Mouse (Mus musculus): ENCODE data around the gene Rara. TPM values are rescaled to one million over a fixed set of nuclear protein-coding genes. Genes with fewer than 3 reads are reported as not detected.

Gene Rara
- 18.0 TPM for polyA plus RNA-seq (2014; fragmentation: Illumina TruSeq; extraction: RNeasy Lipid Tissue Mini Kit (QIAGEN cat#74804); ENCODE audit: insufficient read depth, low read depth, low replicate concordance)

DNA sequence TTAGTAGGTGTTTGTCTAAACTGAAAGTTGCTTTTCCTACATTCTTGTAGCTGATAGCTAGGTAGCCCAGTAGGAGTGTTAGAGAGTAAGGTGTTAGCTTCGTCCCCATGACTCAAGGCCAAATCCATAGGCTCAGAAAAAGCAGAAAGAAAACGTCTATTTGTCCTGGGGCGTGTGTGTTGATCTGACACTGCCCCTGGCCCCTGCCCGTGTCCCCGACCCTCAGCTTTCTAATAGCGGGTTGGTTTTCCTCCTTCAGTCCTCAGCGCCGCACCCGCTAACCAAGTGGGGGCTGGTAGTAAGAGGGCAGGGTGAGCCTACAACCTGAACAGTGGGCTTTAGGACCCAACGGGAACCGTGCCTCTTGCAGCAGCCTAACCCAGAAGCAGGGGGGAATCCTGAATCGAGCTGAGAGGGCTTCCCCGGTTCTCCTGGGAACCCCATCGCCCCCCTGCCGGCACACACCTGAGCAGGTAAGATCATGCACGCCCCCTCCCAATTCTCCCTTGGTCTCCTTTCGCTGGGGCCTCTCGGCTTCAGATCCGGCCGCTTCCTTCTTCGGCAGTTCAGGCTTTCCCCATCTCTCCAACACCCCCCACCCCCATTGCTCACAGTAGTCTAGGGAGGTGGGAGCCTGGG is at the start of gene Rara:
Rara (plus strand) TSS at position 381 of the 639 bp plus-strand sequence.

DNA sequence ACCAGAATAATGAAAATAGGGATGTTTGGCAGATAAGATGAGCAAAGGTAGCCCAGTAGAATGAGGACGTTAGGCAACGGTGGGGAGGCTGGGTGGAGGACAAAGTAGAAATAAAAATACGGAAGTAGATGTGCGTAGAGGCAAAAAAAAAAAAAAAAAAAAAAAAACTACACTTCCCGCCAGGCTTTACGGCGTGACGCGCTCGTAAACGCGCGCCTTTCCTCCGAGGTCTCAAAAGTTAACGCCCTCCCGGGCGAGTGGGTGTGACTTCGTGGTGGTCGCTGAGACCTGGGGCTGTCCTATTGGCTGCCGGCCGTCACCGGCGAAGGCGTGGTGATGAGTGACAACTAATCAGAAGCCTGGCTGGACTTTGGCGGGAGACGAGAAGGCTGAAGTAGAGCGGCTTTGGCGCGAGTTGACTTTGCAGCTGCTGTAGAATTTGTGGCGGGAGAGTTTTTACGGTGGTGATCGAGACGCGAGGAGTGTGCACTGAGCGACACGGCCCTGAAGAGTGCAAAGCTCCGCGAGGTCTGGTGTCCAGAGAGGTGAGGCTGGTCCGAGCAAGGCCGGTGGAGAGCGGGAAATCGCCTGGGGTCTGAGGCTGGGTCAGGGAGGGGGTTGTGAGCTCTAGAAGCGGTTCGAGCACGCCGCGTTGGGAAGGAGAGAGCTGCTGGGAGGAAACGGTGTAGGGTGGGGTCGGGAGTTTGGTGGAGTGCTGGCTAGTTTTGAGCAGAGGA is 20.0 kb upstream of the Rara start, which contains the start of gene Cdc6:
Cdc6 (plus strand) TSS at position 365 of the 737 bp plus-strand sequence.

DNA sequence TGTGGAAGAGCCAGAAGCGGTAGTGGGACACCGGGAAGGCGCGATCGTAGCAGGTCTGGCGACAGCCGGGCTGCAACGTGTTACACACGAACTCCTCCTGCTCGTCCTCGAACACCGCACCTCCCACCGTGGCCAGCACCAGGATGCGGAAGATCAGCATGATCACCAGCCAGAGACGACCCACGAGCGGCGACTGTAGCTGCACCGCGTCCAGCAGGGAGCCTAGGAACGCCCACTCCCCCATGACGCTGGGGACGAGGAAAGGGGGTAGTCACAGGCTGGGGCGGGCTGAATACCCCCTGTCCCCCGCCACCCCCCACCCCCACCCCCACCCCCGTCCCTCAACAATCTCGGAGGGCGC is 55.1 kb downstream of the Rara start, which contains the start of gene Gjd3:
Gjd3 (minus strand) TSS at position 244 of the 361 bp plus-strand sequence.

DNA sequence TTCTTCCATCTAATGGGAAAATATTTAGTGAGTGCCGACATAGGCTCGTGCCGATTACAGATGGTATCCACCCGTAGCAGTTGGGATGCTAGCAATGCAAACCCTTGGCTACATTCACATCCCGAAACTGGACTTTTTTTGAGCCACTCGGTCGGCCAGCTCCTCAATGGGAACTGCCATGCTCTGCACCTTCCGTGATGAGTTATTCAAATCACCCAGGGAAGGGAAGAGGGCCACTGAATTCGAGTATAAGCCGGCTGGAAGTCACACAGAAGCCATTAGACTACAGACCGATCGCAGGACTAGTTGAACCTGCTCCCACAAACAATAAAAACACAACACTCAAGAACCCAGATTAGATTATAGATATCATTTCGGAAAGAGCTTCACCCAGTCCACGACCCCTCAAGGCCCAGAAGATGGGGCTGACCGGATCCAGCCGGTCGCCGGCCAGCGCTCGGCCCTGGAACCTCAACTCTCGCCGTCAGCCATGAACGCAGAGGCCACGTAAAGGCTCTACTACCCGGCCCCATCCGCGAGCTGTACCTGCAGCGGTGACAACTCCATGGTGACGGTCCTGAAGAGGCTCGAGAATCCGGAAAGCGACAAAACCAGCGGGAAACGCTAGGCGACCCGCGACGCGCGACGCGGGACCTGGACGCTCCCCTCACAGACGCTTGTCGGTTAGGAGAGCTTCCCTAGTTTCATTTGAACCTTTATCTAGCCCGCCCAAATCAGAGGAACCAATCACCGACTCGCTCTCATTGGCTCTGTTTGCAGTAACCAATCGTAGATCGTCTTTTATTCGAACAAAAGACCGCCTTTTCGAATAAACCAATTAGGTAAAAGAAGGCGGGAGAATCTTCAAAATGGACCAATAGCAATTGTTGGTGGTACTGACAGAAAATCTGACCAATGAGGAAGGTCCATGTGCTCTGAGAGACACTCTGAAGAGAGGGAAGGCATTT is 96.2 kb downstream of the Rara start, which contains the start of gene Top2a:
Top2a (minus strand) TSS at position 690 of the 968 bp plus-strand sequence.

Other genes with a start within 250 kb of the Rara start
- gene Psmd3, start 245.3 kb upstream of the Rara start, polyA plus RNA-seq (2014; fragmentation: Illumina TruSeq; extraction: RNeasy Lipid Tissue Mini Kit (QIAGEN cat#74804); ENCODE audit: insufficient read depth, low read depth, low replicate concordance), result 58.6 TPM
- not detected for gene Csf3, start 226.6 kb upstream of the Rara start, polyA plus RNA-seq (2014; fragmentation: Illumina TruSeq; extraction: RNeasy Lipid Tissue Mini Kit (QIAGEN cat#74804); ENCODE audit: insufficient read depth, low read depth, low replicate concordance)
- gene Med24, start 198.4 kb upstream of the Rara start, polyA plus RNA-seq (2014; fragmentation: Illumina TruSeq; extraction: RNeasy Lipid Tissue Mini Kit (QIAGEN cat#74804); ENCODE audit: insufficient read depth, low read depth, low replicate concordance), result 13.2 TPM
- gene Thra, start 187.2 kb upstream of the Rara start, polyA plus RNA-seq (2014; fragmentation: Illumina TruSeq; extraction: RNeasy Lipid Tissue Mini Kit (QIAGEN cat#74804); ENCODE audit: insufficient read depth, low read depth, low replicate concordance), result 71.3 TPM
- gene Nr1d1, start 152.5 kb upstream of the Rara start, polyA plus RNA-seq (2014; fragmentation: Illumina TruSeq; extraction: RNeasy Lipid Tissue Mini Kit (QIAGEN cat#74804); ENCODE audit: insufficient read depth, low read depth, low replicate concordance), result 15.6 TPM
- gene Msl1, start 132.3 kb upstream of the Rara start, polyA plus RNA-seq (2014; fragmentation: Illumina TruSeq; extraction: RNeasy Lipid Tissue Mini Kit (QIAGEN cat#74804); ENCODE audit: insufficient read depth, low read depth, low replicate concordance), result 40.5 TPM
- gene Casc3, start 122.9 kb upstream of the Rara start, polyA plus RNA-seq (2014; fragmentation: Illumina TruSeq; extraction: RNeasy Lipid Tissue Mini Kit (QIAGEN cat#74804); ENCODE audit: insufficient read depth, low read depth, low replicate concordance), result 20.7 TPM
- 1.1 TPM for gene Rapgefl1, start 91.0 kb upstream of the Rara start, polyA plus RNA-seq (2014; fragmentation: Illumina TruSeq; extraction: RNeasy Lipid Tissue Mini Kit (QIAGEN cat#74804); ENCODE audit: insufficient read depth, low read depth, low replicate concordance)
- gene Wipf2, start 64.2 kb upstream of the Rara start, polyA plus RNA-seq (2014; fragmentation: Illumina TruSeq; extraction: RNeasy Lipid Tissue Mini Kit (QIAGEN cat#74804); ENCODE audit: insufficient read depth, low read depth, low replicate concordance), result 5.1 TPM
- gene Cdc6, start 20.0 kb upstream of the Rara start, polyA plus RNA-seq (2014; fragmentation: Illumina TruSeq; extraction: RNeasy Lipid Tissue Mini Kit (QIAGEN cat#74804); ENCODE audit: insufficient read depth, low read depth, low replicate concordance), result 0.92 TPM
- not detected for gene Gjd3, start 55.2 kb downstream of the Rara start, polyA plus RNA-seq (2014; fragmentation: Illumina TruSeq; extraction: RNeasy Lipid Tissue Mini Kit (QIAGEN cat#74804); ENCODE audit: insufficient read depth, low read depth, low replicate concordance)
- gene Top2a, start 96.4 kb downstream of the Rara start, polyA plus RNA-seq (2014; fragmentation: Illumina TruSeq; extraction: RNeasy Lipid Tissue Mini Kit (QIAGEN cat#74804); ENCODE audit: insufficient read depth, low read depth, low replicate concordance), result 2.3 TPM
- gene Igfbp4, start 113.4 kb downstream of the Rara start, polyA plus RNA-seq (2014; fragmentation: Illumina TruSeq; extraction: RNeasy Lipid Tissue Mini Kit (QIAGEN cat#74804); ENCODE audit: insufficient read depth, low read depth, low replicate concordance), result 172 TPM
- gene Tns4, start 161.5 kb downstream of the Rara start, polyA plus RNA-seq (2014; fragmentation: Illumina TruSeq; extraction: RNeasy Lipid Tissue Mini Kit (QIAGEN cat#74804); ENCODE audit: insufficient read depth, low read depth, low replicate concordance), result 0.74 TPM
- gene Ccr7, start 227.3 kb downstream of the Rara start, polyA plus RNA-seq (2014; fragmentation: Illumina TruSeq; extraction: RNeasy Lipid Tissue Mini Kit (QIAGEN cat#74804); ENCODE audit: insufficient read depth, low read depth, low replicate concordance), result 20.9 TPM

Measured in lung, adult 10 weeks (tissue).